Mouse (Mus musculus) skeletal muscle tissue, postnatal 0 days (tissue): Measurements from ENCODE around the gene Ifna7. TPM values are rescaled to one million over a fixed set of nuclear protein-coding genes. Genes with fewer than 3 reads are reported as not detected.

Source experiments
- polyA plus RNA-seq: library from polyadenylated mRNA; unstranded; fragments of >200 nt; fragmentation: Nextera tagmentation; extraction: Ambion mirVana; gene quantifications from 2 replicates; pipeline ENCODE4 v1.2.1, GENCODE M21; 2015

Gene Ifna7
- not detected in 2 replicates for polyA plus RNA-seq

DNA sequence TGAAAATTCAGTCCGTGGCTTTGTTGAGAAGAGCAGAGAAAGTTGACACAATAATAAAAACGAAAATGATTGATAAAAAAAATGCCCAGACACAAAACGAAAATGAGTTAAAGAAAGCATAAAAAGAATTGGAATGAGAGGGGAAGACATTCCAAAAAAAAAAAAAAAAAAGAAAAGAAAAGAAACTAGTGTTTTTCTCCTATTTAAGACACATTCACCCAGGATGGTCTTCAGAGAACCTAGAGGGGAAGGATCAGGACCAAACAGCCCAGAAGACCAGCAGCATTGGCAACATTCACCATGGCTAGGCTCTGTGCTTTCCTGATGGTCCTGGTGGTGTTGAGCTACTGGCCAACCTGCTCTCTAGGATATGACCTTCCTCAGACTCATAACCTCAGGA lies at the start of gene Ifna7:
TSS of gene Ifna7 (plus strand) at position 301 of the 400 bp plus-strand sequence.

DNA sequence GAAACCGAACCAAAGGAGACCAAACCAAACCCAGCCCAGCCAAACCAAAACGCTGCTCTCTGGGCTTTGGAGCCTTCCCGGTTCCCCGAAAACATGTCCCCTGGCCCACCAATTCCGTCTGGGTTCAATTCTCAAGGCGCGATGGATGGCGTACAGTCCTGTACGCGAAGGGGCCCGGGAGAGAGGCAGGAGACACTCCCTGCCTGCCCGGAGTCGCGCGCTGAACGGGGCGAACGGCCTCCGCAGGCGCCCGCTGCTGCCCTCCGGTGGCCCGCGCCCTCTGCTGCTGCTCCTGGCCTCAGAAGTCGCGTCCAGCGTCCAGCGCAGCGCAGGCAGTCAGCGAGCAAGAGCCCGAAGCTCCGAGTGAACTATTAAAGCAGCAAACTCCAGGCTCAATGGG lies 42.5 kb upstream of the Ifna7 start, which contains the start of gene Gm13290:
TSS of gene Gm13290 (plus strand) at position 301 of the 400 bp plus-strand sequence.

DNA sequence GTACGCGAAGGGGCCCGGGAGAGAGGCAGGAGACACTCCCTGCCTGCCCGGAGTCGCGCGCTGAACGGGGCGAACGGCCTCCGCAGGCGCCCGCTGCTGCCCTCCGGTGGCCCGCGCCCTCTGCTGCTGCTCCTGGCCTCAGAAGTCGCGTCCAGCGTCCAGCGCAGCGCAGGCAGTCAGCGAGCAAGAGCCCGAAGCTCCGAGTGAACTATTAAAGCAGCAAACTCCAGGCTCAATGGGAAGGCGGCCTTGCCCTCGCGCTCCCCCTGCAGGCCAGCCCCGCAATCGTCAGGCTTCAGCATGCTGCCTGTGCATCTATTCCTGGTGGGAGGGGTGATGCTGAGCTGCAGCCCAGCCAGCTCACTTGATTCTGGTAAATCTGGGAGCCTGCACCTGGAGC lies 39.4 kb upstream of the Ifna7 start, which contains the start of gene Gm13289:
TSS of gene Gm13289 (plus strand) at position 301 of the 400 bp plus-strand sequence.

DNA sequence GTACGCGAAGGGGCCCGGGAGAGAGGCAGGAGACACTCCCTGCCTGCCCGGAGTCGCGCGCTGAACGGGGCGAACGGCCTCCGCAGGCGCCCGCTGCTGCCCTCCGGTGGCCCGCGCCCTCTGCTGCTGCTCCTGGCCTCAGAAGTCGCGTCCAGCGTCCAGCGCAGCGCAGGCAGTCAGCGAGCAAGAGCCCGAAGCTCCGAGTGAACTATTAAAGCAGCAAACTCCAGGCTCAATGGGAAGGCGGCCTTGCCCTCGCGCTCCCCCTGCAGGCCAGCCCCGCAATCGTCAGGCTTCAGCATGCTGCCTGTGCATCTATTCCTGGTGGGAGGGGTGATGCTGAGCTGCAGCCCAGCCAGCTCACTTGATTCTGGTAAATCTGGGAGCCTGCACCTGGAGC lies 36.5 kb upstream of the Ifna7 start, which contains the start of gene Gm13272:
TSS of gene Gm13272 (plus strand) at position 301 of the 400 bp plus-strand sequence.

DNA sequence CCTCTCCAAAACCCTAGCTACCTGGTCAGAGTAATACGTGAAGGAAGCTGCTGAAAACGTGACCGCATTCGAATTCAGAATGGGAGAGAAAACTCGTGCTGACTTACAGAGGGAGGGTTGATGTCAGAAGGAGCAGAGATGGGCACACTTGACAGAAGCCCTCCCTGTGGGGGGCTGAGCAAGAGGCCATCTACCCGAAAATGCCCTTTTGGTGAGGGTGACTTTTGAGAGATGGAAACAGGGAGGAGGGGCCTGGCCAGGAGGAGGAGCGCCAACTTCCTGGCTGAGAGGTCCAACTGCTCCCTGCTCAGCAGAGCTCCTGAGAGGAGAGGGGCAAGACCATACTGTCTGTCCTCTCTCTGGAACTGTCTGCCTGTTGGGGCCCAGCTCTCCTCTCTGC lies 34.2 kb upstream of the Ifna7 start, which contains the start of gene Ifnz:
TSS of gene Ifnz (plus strand) at position 301 of the 400 bp plus-strand sequence.

DNA sequence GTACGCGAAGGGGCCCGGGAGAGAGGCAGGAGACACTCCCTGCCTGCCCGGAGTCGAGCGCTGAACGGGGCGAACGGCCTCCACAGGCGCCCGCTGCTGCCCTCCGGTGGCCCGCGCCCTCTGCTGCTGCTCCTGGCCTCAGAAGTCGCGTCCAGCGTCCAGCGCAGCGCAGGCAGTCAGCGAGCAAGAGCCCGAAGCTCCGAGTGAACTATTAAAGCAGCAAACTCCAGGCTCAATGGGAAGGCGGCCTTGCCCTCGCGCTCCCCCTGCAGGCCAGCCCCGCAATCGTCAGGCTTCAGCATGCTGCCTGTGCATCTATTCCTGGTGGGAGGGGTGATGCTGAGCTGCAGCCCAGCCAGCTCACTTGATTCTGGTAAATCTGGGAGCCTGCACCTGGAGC lies 30.6 kb upstream of the Ifna7 start, which contains the start of gene Gm13276:
TSS of gene Gm13276 (plus strand) at position 301 of the 400 bp plus-strand sequence.

DNA sequence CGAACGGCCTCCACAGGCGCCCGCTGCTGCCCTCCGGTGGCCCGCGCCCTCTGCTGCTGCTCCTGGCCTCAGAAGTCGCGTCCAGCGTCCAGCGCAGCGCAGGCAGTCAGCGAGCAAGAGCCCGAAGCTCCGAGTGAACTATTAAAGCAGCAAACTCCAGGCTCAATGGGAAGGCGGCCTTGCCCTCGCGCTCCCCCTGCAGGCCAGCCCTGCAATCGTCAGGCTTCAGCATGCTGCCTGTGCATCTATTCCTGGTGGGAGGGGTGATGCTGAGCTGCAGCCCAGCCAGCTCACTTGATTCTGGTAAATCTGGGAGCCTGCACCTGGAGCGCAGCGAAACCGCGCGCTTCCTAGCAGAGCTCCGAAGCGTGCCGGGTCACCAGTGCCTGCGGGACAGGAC lies 27.6 kb upstream of the Ifna7 start, which contains the start of gene Gm13277:
TSS of gene Gm13277 (plus strand) at position 231 of the 400 bp plus-strand sequence.

DNA sequence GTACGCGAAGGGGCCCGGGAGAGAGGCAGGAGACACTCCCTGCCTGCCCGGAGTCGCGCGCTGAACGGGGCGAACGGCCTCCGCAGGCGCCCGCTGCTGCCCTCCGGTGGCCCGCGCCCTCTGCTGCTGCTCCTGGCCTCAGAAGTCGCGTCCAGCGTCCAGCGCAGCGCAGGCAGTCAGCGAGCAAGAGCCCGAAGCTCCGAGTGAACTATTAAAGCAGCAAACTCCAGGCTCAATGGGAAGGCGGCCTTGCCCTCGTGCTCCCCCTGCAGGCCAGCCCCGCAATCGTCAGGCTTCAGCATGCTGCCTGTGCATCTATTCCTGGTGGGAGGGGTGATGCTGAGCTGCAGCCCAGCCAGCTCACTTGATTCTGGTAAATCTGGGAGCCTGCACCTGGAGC lies 24.8 kb upstream of the Ifna7 start, which contains the start of gene Gm13278:
TSS of gene Gm13278 (plus strand) at position 301 of the 400 bp plus-strand sequence.

DNA sequence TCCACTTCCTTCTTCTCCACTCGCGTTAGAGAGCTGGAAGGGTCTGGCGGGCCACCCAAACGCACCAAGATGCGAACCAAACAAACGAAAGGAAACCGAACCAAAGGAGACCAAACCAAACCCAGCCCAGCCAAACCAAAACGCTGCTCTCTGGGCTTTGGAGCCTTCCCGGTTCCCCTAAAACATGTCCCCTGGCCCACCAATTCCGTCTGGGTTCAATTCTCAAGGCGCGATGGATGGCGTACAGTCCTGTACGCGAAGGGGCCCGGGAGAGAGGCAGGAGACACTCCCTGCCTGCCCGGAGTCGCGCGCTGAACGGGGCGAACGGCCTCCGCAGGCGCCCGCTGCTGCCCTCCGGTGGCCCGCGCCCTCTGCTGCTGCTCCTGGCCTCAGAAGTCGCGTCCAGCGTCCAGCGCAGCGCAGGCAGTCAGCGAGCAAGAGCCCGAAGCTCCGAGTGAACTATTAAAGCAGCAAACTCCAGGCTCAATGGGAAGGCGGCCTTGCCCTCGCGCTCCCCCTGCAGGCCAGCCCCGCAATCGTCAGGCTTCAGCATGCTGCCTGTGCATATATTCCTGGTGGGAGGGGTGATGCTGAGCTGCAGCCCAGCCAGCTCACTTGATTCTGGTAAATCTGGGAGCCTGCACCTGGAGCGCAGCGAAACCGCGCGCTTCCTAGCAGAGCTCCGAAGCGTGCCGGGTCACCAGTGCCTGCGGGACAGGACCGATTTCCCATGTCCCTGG lies 21.9 kb upstream of the Ifna7 start, which contains the start of gene Gm13275:
TSS of gene Gm13275 (plus strand) at position 552 of the 740 bp plus-strand sequence.

DNA sequence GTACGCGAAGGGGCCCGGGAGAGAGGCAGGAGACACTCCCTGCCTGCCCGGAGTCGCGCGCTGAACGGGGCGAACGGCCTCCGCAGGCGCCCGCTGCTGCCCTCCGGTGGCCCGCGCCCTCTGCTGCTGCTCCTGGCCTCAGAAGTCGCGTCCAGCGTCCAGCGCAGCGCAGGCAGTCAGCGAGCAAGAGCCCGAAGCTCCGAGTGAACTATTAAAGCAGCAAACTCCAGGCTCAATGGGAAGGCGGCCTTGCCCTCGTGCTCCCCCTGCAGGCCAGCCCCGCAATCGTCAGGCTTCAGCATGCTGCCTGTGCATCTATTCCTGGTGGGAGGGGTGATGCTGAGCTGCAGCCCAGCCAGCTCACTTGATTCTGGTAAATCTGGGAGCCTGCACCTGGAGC lies 18.9 kb upstream of the Ifna7 start, which contains the start of gene Gm13279:
TSS of gene Gm13279 (plus strand) at position 301 of the 400 bp plus-strand sequence.

DNA sequence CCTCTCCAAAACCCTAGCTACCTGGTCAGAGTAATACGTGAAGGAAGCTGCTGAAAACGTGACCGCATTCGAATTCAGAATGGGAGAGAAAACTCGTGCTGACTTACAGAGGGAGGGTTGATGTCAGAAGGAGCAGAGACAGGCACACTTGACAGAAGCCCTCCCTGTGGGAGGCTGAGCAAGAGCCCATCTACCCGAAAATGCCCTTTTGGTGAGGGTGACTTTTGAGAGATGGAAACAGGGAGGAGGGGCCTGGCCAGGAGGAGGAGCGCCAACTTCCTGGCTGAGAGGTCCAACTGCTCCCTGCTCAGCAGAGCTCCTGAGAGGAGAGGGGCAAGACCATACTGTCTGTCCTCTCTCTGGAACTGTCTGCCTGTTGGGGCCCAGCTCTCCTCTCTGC lies 16.7 kb upstream of the Ifna7 start, which contains the start of gene Gm13285:
TSS of gene Gm13285 (plus strand) at position 301 of the 400 bp plus-strand sequence.

DNA sequence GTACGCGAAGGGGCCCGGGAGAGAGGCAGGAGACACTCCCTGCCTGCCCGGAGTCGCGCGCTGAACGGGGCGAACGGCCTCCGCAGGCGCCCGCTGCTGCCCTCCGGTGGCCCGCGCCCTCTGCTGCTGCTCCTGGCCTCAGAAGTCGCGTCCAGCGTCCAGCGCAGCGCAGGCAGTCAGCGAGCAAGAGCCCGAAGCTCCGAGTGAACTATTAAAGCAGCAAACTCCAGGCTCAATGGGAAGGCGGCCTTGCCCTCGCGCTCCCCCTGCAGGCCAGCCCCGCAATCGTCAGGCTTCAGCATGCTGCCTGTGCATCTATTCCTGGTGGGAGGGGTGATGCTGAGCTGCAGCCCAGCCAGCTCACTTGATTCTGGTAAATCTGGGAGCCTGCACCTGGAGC lies 13.1 kb upstream of the Ifna7 start, which contains the start of gene Gm13287:
TSS of gene Gm13287 (plus strand) at position 301 of the 400 bp plus-strand sequence.

DNA sequence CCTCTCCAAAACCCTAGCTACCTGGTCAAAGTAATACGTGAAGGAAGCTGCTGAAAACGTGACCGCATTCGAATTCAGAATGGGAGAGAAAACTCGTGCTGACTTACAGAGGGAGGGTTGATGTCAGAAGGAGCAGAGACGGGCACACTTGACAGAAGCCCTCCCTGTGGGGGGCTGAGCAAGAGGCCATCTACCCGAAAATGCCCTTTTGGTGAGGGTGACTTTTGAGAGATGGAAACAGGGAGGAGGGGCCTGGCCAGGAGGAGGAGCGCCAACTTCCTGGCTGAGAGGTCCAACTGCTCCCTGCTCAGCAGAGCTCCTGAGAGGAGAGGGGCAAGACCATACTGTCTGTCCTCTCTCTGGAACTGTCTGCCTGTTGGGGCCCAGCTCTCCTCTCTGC lies 10.8 kb upstream of the Ifna7 start, which contains the start of gene Gm13288:
TSS of gene Gm13288 (plus strand) at position 301 of the 400 bp plus-strand sequence.

DNA sequence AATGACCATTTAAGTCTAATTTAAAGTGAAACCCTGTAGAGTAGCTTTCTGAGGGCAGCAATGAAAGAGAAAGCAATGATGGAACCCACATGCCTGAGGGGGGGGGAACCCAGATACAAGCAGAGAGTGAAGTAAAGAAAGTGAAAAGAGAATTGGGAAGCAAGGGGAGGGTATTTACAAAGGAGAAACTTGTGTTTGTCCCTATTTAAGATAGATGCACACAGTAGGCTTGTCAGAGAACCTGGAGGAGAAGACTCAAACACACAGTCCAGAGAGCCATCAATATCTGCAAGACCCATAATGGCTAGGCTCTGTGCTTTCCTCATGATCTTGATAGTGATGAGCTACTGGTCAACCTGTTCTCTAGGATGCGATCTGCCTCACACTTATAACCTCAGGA lies 3.6 kb downstream of the Ifna7 start, which contains the start of gene Ifna11:
TSS of gene Ifna11 (plus strand) at position 301 of the 400 bp plus-strand sequence.

DNA sequence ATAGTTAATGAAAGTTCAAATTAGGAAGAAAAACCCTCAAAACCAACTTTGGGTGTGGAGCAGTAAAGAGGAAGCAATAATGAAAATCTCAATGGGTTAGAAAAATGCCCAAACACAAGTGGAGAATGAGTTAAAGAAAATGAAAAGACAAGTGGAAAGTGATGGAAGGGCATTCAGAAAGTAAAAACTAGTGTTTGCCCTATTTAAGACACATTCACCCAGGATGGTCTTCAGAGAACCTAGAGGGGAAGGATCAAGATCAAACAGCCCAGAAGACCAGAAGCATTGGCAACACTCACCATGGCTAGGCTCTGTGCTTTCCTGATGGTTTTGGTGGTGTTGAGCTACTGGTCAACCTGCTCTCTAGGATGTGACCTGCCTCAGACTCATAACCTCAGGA lies 11.1 kb downstream of the Ifna7 start, which contains the start of gene Ifna6:
TSS of gene Ifna6 (plus strand) at position 301 of the 400 bp plus-strand sequence.

DNA sequence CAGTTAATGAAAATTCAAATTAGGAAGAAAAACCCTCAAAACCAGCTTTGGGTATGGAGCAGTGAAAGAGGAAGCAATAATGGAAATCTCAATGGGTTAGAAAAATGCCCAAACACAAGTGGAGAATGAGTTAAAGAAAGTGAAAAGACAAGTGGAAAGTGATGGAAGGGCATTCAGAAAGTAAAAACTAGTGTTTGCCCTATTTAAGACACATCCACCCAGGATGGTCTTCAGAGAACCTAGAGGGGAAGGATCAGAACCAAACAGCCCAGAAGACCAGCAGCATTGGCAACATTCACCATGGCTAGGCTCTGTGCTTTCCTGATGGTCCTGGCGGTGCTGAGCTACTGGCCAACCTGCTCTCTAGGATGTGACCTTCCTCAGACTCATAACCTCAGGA lies 19.2 kb downstream of the Ifna7 start, which contains the start of gene Ifna5:
TSS of gene Ifna5 (plus strand) at position 301 of the 400 bp plus-strand sequence.

DNA sequence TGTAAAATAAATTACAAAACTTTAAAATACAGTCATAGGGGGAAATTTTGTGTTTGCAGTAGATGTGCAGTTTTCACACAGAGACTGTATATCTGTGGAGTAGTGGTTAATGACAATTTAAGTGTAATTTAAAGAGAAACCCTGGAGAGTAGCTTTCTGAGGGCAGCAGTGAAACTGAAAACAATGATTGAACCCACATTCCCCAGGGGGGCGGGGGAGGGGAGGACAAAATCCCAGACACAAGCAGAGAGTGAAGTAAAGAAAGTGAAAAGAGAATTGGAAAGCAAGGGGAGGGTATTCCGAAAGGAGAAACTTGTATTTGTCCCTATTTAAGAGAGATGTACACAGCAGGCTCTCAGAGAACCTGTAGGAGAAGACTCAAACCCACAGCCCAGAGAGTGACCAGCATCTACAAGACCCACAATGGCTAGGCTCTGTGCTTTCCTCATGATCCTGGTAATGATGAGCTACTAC lies 25.4 kb downstream of the Ifna7 start, which contains the start of gene Ifna4:
TSS of gene Ifna4 (plus strand) at position 424 of the 474 bp plus-strand sequence.

DNA sequence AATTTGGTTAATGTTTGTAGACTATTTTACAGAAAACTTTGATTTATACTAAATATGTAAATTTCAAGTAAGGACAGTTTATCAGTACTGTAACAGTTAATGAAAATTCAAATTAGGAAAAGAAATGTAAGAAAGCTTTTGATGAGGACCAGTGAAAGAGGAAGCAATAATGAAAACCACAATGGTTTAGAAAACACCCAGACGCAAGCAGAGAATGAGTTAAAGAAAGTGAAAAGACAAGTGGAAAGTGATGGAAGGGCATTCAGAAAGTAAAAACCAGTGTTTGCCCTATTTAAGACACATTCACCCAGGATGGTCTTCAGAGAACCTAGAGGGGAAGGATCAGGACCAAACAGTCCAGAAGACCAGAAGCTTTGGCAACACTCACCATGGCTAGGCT lies 33.7 kb downstream of the Ifna7 start, which contains the start of gene Ifna1:
TSS of gene Ifna1 (plus strand) at position 390 of the 400 bp plus-strand sequence.

